Mouse (Mus musculus) kidney, embryonic 14.5 days (tissue): Measurements from ENCODE around the gene Cfdp1. TPM values are rescaled to one million over a fixed set of nuclear protein-coding genes. Genes with fewer than 3 reads are reported as not detected.

Source experiments
- ATAC-seq: fragments of 200-750 bp; cut with Nextera tagmentation; 2 replicates; pipeline ENCODE4 v1.8.0; 2017; ENCODE audit warnings: moderate number of reproducible peaks, mild to moderate bottlenecking, moderate TSS enrichment, moderate library complexity; ENCODE audit not compliant: low FRiP score, low TSS enrichment
- H3K27ac ChIP-seq: fragments of 300-500 bp; sonication (generic); 2 replicates; pipeline ENCODE4 v1.5.1; 2014; ENCODE audit warnings: low read depth, mild to moderate bottlenecking, low read length, moderate library complexity, mixed read lengths
- H3K27me3 ChIP-seq: fragments of 300-500 bp; sonication (generic); 2 replicates; pipeline ENCODE4 v1.6.1; 2014; ENCODE audit warnings: mild to moderate bottlenecking, low read length; ENCODE audit not compliant: control insufficient read depth, insufficient read depth
- H3K36me3 ChIP-seq: fragments of 300-500 bp; sonication (generic); 2 replicates; pipeline ENCODE4 v1.6.1; 2014; ENCODE audit warnings: low read length, mixed read lengths; ENCODE audit not compliant: control insufficient read depth, insufficient read depth
- H3K4me1 ChIP-seq: fragments of 300-500 bp; sonication (generic); 2 replicates; pipeline ENCODE4 v1.6.1; 2014; ENCODE audit warnings: low read length, mixed read lengths; ENCODE audit not compliant: control insufficient read depth, insufficient read depth
- H3K4me2 ChIP-seq: fragments of 300-500 bp; sonication (generic); replicated peaks from 2 replicates; pipeline ENCODE4 v1.6.1; 2014; ENCODE audit warnings: low read depth, mild to moderate bottlenecking, low read length
- H3K4me3 ChIP-seq: fragments of 300-500 bp; sonication (generic); 2 replicates; pipeline ENCODE4 v1.5.1; 2014; ENCODE audit warnings: mild to moderate bottlenecking, low read length
- H3K9ac ChIP-seq: fragments of 300-500 bp; sonication (generic); 2 replicates; pipeline ENCODE4 v1.6.1; 2014; ENCODE audit warnings: low read depth, mild to moderate bottlenecking, low read length, moderate library complexity
- H3K9me3 ChIP-seq: fragments of 300-500 bp; sonication (generic); 2 replicates; pipeline ENCODE4 v1.6.1; 2016; ENCODE audit warnings: low read length; ENCODE audit not compliant: control insufficient read depth
- WGBS: fragments of 180-500 bp; shearing (Covaris S2); extraction: QIAGEN DNeasy Blood & Tissue Kit; methylation state at CpG from one replicate; pipeline ENCODE4 v1.1.7; 2014; 5-methylcytosine and 5-hydroxymethylcytosine counted together
- polyA plus RNA-seq: library from polyadenylated mRNA; unstranded; fragments of >200 nt; fragmentation: Nextera tagmentation; extraction: Ambion mirVana; gene quantifications from 2 replicates; pipeline ENCODE4 v1.2.1, GENCODE M21; 2014

Cfdp1 gene
- polyA plus RNA-seq, 1 experiment from 2014 or later = 221 TPM

GRCm38 (mm10) chr8:111732406-111733085 lies 121.5 kb downstream of the Cfdp1 start:
- Histone ChIP-seq H3K9me3 (no peaks in the 10 kb centered on the region), H3K27ac (peak overlapping the region; percentile 51), H3K4me1 (peaks cover 82% of the 10 kb centered on the region), H3K4me3 (peak overlapping the region; percentile 79; the same call in 1 of the 2 replicates), H3K27me3 (no peaks in the 10 kb centered on the region), H3K9ac (peak overlapping the region; percentile 13; the same call in 1 of the 2 replicates), H3K4me2 (peak overlapping the region; percentile 76), H3K36me3 (peaks cover 2% of the 10 kb centered on the region; the same call in 1 of the 2 replicates)
- WGBS = 24% methylated on average over 10 of the region's 10 CpGs
- ATAC-seq = no peak; the same call in 1 of the 2 replicates

- Histone ChIP-seq H3K36me3 (no peaks in the 10 kb centered on the region; the same call in 1 of the 2 replicates), H3K4me1 (peaks cover 80% of the 10 kb centered on the region), H3K4me2 (peak overlapping the region; percentile 76), H3K27me3 (no peaks in the 10 kb centered on the region), H3K4me3 (peak overlapping the region; percentile 79), H3K27ac (peak overlapping the region; percentile 79), H3K9ac (peak overlapping the region; percentile 92), H3K9me3 (no peaks in the 10 kb centered on the region)
- peak; percentile 92 for ATAC-seq
- under 1% methylated on average over 35 of the region's 41 CpGs for WGBS
Observed at GRCm38 (mm10) chr8:111732004-111732403, 122.1 kb downstream of the Cfdp1 start.

GRCm38 (mm10) chr8:111731231-111731977 lies 122.7 kb downstream of the Cfdp1 start:
- Histone ChIP-seq H3K4me3 (peak overlapping the region; percentile 79), H3K36me3 (no peaks in the 10 kb centered on the region; the same call in 1 of the 2 replicates), H3K9ac (peak overlapping the region; percentile 92), H3K27ac (peak overlapping the region; percentile 79), H3K4me1 (peaks cover 81% of the 10 kb centered on the region), H3K9me3 (no peaks in the 10 kb centered on the region), H3K4me2 (peak overlapping the region; percentile 76), H3K27me3 (no peaks in the 10 kb centered on the region)
- WGBS = under 1% methylated on average over 39 of the region's 39 CpGs
- ATAC-seq = peak; percentile 9

- no peak for ATAC-seq
- no peaks in the 10 kb centered on the region for H3K9me3 ChIP-seq
- H3K27me3 ChIP-seq = no peaks in the 10 kb centered on the region
- peaks cover 76% of the 10 kb centered on the region for H3K4me1 ChIP-seq
- no peaks in the 10 kb centered on the region for H3K36me3 ChIP-seq
- no peak overlapping the region for H3K4me3 ChIP-seq
- H3K27ac ChIP-seq = peak overlapping the region; percentile 48; the same call in 1 of the 2 replicates
- 40% methylated on average over 7 of the region's 7 CpGs for WGBS
- H3K4me2 ChIP-seq = peak overlapping the region; percentile 76
- 0 out of 2 replicates have a peak overlapping the region, but pooled peaks have one; percentile 5 for H3K9ac ChIP-seq
Observed at GRCm38 (mm10) chr8:111729233-111730170, 124.6 kb downstream of the Cfdp1 start.

GRCm38 (mm10) chr8:111728481-111728880 lies 125.6 kb downstream of the Cfdp1 start:
- Histone ChIP-seq H3K4me3 (no peak overlapping the region), H3K4me1 (peaks cover 65% of the 10 kb centered on the region), H3K36me3 (no peaks in the 10 kb centered on the region), H3K9ac (no peak overlapping the region), H3K27me3 (no peaks in the 10 kb centered on the region), H3K9me3 (no peaks in the 10 kb centered on the region), H3K27ac (no peak overlapping the region), H3K4me2 (no peak overlapping the region)
- WGBS = 73% methylated on average over 5 of the region's 5 CpGs
- no peak for ATAC-seq

- H3K4me3 ChIP-seq = no peak overlapping the region
- 70% methylated on average over 4 of the region's 4 CpGs for WGBS
- no peak overlapping the region for H3K27ac ChIP-seq
- no peak overlapping the region for H3K9ac ChIP-seq
- no peak overlapping the region for H3K4me2 ChIP-seq
- no peaks in the 10 kb centered on the region for H3K9me3 ChIP-seq
- ATAC-seq = no peak
- no peaks in the 10 kb centered on the region for H3K27me3 ChIP-seq
- peaks cover 56% of the 10 kb centered on the region for H3K4me1 ChIP-seq
- no peaks in the 10 kb centered on the region for H3K36me3 ChIP-seq
Observed at GRCm38 (mm10) chr8:111727553-111727952, 126.5 kb downstream of the Cfdp1 start.

- peaks cover under 1% of the 10 kb centered on the region; the same call in 1 of the 2 replicates for H3K36me3 ChIP-seq
- no peak overlapping the region for H3K4me3 ChIP-seq
- 57% methylated on average over 7 of the region's 7 CpGs for WGBS
- H3K4me1 ChIP-seq = peaks cover 54% of the 10 kb centered on the region
- peak overlapping the region; percentile 1; the same call in 1 of the 2 replicates for H3K4me2 ChIP-seq
- no peaks in the 10 kb centered on the region for H3K9me3 ChIP-seq
- H3K9ac ChIP-seq = peak overlapping the region; percentile 29; the same call in 1 of the 2 replicates
- peak overlapping the region; percentile 78 for H3K27ac ChIP-seq
- ATAC-seq = peak; percentile 29; the same call in 1 of the 2 replicates
- no peaks in the 10 kb centered on the region for H3K27me3 ChIP-seq
Observed at GRCm38 (mm10) chr8:111726102-111726900, 127.8 kb downstream of the Cfdp1 start.

GRCm38 (mm10) chr8:111725341-111725740 lies 128.8 kb downstream of the Cfdp1 start:
- H3K27ac ChIP-seq = no peak overlapping the region
- no peaks in the 10 kb centered on the region for H3K9me3 ChIP-seq
- no peak for ATAC-seq
- H3K9ac ChIP-seq = no peak overlapping the region
- WGBS = 90% methylated on average over 6 of the region's 6 CpGs
- H3K36me3 ChIP-seq = peaks cover 10% of the 10 kb centered on the region
- no peak overlapping the region for H3K4me2 ChIP-seq
- no peaks in the 10 kb centered on the region for H3K27me3 ChIP-seq
- H3K4me3 ChIP-seq = no peak overlapping the region
- H3K4me1 ChIP-seq = peaks cover 44% of the 10 kb centered on the region
